Mouse (Mus musculus): ENCODE results near the gene Tnfaip2. TPM values are rescaled to one million over a fixed set of nuclear protein-coding genes. Genes with fewer than 3 reads are reported as not detected.

The Tnfaip2 gene
- polyA plus RNA-seq (2016; fragmentation: Nextera tagmentation; extraction: Ambion mirVana), result 3.9 and 4.0 TPM in 2 replicates

- no peaks in the 10 kb centered on the region for H3K36me3 ChIP-seq (replicated peaks)
- peaks cover 59% of the 10 kb centered on the region for H3K4me1 ChIP-seq
- H3K9me3 ChIP-seq, result 0 out of 2 replicates have a peak, but pooled peaks cover 2% of the 10 kb centered on the region
- under 1% methylated on average over 48 of the region's 48 CpGs for WGBS
- H3K27me3 ChIP-seq (replicated peaks; ENCODE audit: low read depth, poor library complexity, severe bottlenecking), result peaks cover 93% of the 10 kb centered on the region
- peak within 1 kb of the TSS; percentile 54; the same call in 1 of the 2 replicates for H3K27ac ChIP-seq (replicated peaks)
- DNase-seq (ENCODE audit: low spot score), result peak; percentile 88
- peak within 1 kb of the TSS; percentile 61 for H3K4me3 ChIP-seq
These were observed at the start of gene Tnfaip2 for GRCm38 (mm10) chr12:111442309-111443010. Tnfaip2 (plus strand) TSS chr12:111442469.

GRCm38 (mm10) chr12:111394008-111394407 lies 48.3 kb upstream of the Tnfaip2 start:
- Histone ChIP-seq H3K36me3 (replicated peaks) (no peaks in the 10 kb centered on the region), H3K27ac (replicated peaks) (no peak overlapping the region), H3K27me3 (replicated peaks; ENCODE audit: low read depth, poor library complexity, severe bottlenecking) (peaks cover 13% of the 10 kb centered on the region), H3K9me3 (no peaks in the 10 kb centered on the region), H3K4me1 (no peaks in the 10 kb centered on the region), H3K4me3 (no peak overlapping the region)
- no peak for DNase-seq (ENCODE audit: low spot score)
- WGBS, result 85% methylated on average over 6 of the region's 6 CpGs

GRCm38 (mm10) chr12:111396997-111397396 lies 45.3 kb upstream of the Tnfaip2 start:
- Histone ChIP-seq H3K4me3 (no peak overlapping the region), H3K4me1 (peaks cover 6% of the 10 kb centered on the region), H3K36me3 (replicated peaks) (no peaks in the 10 kb centered on the region), H3K27me3 (replicated peaks; ENCODE audit: low read depth, poor library complexity, severe bottlenecking) (peaks cover 25% of the 10 kb centered on the region), H3K9me3 (no peaks in the 10 kb centered on the region), H3K27ac (replicated peaks) (no peak overlapping the region)
- WGBS, result 79% methylated on average over 5 of the region's 5 CpGs
- no peak for DNase-seq (ENCODE audit: low spot score)

GRCm38 (mm10) chr12:111401454-111402184 lies 40.6 kb upstream of the Tnfaip2 start:
- Histone ChIP-seq H3K27me3 (replicated peaks; ENCODE audit: low read depth, poor library complexity, severe bottlenecking) (peaks cover 52% of the 10 kb centered on the region), H3K9me3 (no peaks in the 10 kb centered on the region), H3K4me1 (peaks cover 11% of the 10 kb centered on the region), H3K36me3 (replicated peaks) (no peaks in the 10 kb centered on the region), H3K27ac (replicated peaks) (no peak overlapping the region), H3K4me3 (no peak overlapping the region)
- 23% methylated on average over 15 of the region's 15 CpGs for WGBS
- DNase-seq (ENCODE audit: low spot score), result peak; percentile 85

GRCm38 (mm10) chr12:111404880-111405279 lies 37.4 kb upstream of the Tnfaip2 start:
- no peak for DNase-seq (ENCODE audit: low spot score)
- H3K9me3 ChIP-seq, result no peaks in the 10 kb centered on the region
- H3K27ac ChIP-seq (replicated peaks), result no peak overlapping the region
- no peak overlapping the region for H3K4me3 ChIP-seq
- H3K4me1 ChIP-seq, result peaks cover 21% of the 10 kb centered on the region
- no peaks in the 10 kb centered on the region for H3K36me3 ChIP-seq (replicated peaks)
- peaks cover 74% of the 10 kb centered on the region for H3K27me3 ChIP-seq (replicated peaks; ENCODE audit: low read depth, poor library complexity, severe bottlenecking)
- 64% methylated on average over 10 of the region's 10 CpGs for WGBS

GRCm38 (mm10) chr12:111406622-111407021 lies 35.6 kb upstream of the Tnfaip2 start, which contains the start of gene Lbhd2:
Lbhd2 (plus strand) TSS chr12:111406809.
- WGBS, result 2% methylated on average over 23 of the region's 24 CpGs
- no peaks in the 10 kb centered on the region for H3K36me3 ChIP-seq (replicated peaks)

GRCm38 (mm10) chr12:111409583-111409982 lies 32.7 kb upstream of the Tnfaip2 start:
- H3K27ac ChIP-seq (replicated peaks), result no peak overlapping the region
- peaks cover 28% of the 10 kb centered on the region for H3K4me1 ChIP-seq
- H3K9me3 ChIP-seq, result no peaks in the 10 kb centered on the region
- no peaks in the 10 kb centered on the region for H3K36me3 ChIP-seq (replicated peaks)
- no peak for DNase-seq (ENCODE audit: low spot score)
- 25% methylated on average over 5 of the region's 5 CpGs for WGBS
- H3K27me3 ChIP-seq (replicated peaks; ENCODE audit: low read depth, poor library complexity, severe bottlenecking), result peaks cover 84% of the 10 kb centered on the region
- no peak overlapping the region for H3K4me3 ChIP-seq

More at GRCm38 (mm10) chr12:111406622-111407021, 35.6 kb upstream of the Tnfaip2 start, which contains the start of gene Lbhd2:
- Histone ChIP-seq H3K4me3 (peak within 1 kb of the TSS; percentile 45), H3K27ac (replicated peaks) (no peak within 1 kb of the TSS), H3K4me1 (peaks cover 19% of the 10 kb centered on the region), H3K9me3 (no peaks in the 10 kb centered on the region), H3K27me3 (replicated peaks; ENCODE audit: low read depth, poor library complexity, severe bottlenecking) (peaks cover 83% of the 10 kb centered on the region)
- no peak for DNase-seq (ENCODE audit: low spot score)

GRCm38 (mm10) chr12:111411631-111412355 lies 30.5 kb upstream of the Tnfaip2 start:
- Histone ChIP-seq H3K27me3 (replicated peaks; ENCODE audit: low read depth, poor library complexity, severe bottlenecking) (peaks cover 83% of the 10 kb centered on the region), H3K9me3 (no peaks in the 10 kb centered on the region), H3K4me3 (no peak overlapping the region), H3K4me1 (peaks cover 29% of the 10 kb centered on the region), H3K36me3 (replicated peaks) (no peaks in the 10 kb centered on the region), H3K27ac (replicated peaks) (no peak overlapping the region)
- DNase-seq (ENCODE audit: low spot score), result no peak
- WGBS, result 79% methylated on average over 8 of the region's 8 CpGs

GRCm38 (mm10) chr12:111412581-111413284 lies 29.5 kb upstream of the Tnfaip2 start:
- peaks cover 83% of the 10 kb centered on the region for H3K27me3 ChIP-seq (replicated peaks; ENCODE audit: low read depth, poor library complexity, severe bottlenecking)
- no peaks in the 10 kb centered on the region for H3K36me3 ChIP-seq (replicated peaks)
- H3K27ac ChIP-seq (replicated peaks), result peak overlapping the region; percentile 76
- H3K4me1 ChIP-seq, result peaks cover 34% of the 10 kb centered on the region
- H3K9me3 ChIP-seq, result no peaks in the 10 kb centered on the region
- peak overlapping the region; percentile 56 for H3K4me3 ChIP-seq
- 11% methylated on average over 12 of the region's 12 CpGs for WGBS
- no peak for DNase-seq (ENCODE audit: low spot score)

- H3K4me3 ChIP-seq, result peak overlapping the region; percentile 56
- H3K36me3 ChIP-seq (replicated peaks), result no peaks in the 10 kb centered on the region
- peaks cover 83% of the 10 kb centered on the region for H3K27me3 ChIP-seq (replicated peaks; ENCODE audit: low read depth, poor library complexity, severe bottlenecking)
- peak overlapping the region; percentile 76 for H3K27ac ChIP-seq (replicated peaks)
- peaks cover 36% of the 10 kb centered on the region for H3K4me1 ChIP-seq
- WGBS, result under 1% methylated on average over 21 of the region's 21 CpGs
- H3K9me3 ChIP-seq, result no peaks in the 10 kb centered on the region
- DNase-seq (ENCODE audit: low spot score), result peak; percentile 92
These were observed 29.0 kb upstream of the Tnfaip2 start for GRCm38 (mm10) chr12:111413300-111413699.

- 3% methylated on average over 17 of the region's 17 CpGs for WGBS
- Histone ChIP-seq H3K9me3 (no peaks in the 10 kb centered on the region), H3K27me3 (replicated peaks; ENCODE audit: low read depth, poor library complexity, severe bottlenecking) (peaks cover 84% of the 10 kb centered on the region), H3K4me3 (peak within 1 kb of the TSS; percentile 50), H3K27ac (replicated peaks) (peak within 1 kb of the TSS; percentile 74), H3K36me3 (replicated peaks) (no peaks in the 10 kb centered on the region), H3K4me1 (peaks cover 39% of the 10 kb centered on the region)
- peak; percentile 60 for DNase-seq (ENCODE audit: low spot score)
These were observed 25.1 kb upstream of the Tnfaip2 start, which contains the start of gene Exoc3l4 for GRCm38 (mm10) chr12:111416921-111417779. Exoc3l4 (plus strand) TSS chr12:111417017.
